Mouse (Mus musculus) hindbrain, embryonic 11.5 days (tissue): Measurements from ENCODE around the gene 2610528J11Rik. TPM values are rescaled to one million over a fixed set of nuclear protein-coding genes. Genes with fewer than 3 reads are reported as not detected.

Source experiments
- ATAC-seq: fragments of 200-750 bp; cut with Nextera tagmentation; 2 replicates; pipeline ENCODE4 v1.8.0; 2017; ENCODE audit warnings: mild to moderate bottlenecking, moderate TSS enrichment, moderate library complexity; ENCODE audit not compliant: low FRiP score
- DNase-seq: peaks from one replicate; pipeline ENCODE4 v3.0.0-alpha.2; 2015; ENCODE audit warnings: low spot score
- H3K27ac ChIP-seq: fragments of 300-500 bp; sonication (generic); 2 replicates; pipeline ENCODE4 v1.5.1; 2014; ENCODE audit warnings: mild to moderate bottlenecking, low read depth, low read length
- H3K27me3 ChIP-seq: fragments of 300-500 bp; sonication (generic); 2 replicates; pipeline ENCODE4 v1.6.1; 2014; ENCODE audit warnings: mild to moderate bottlenecking, low read length, moderate library complexity, mixed read lengths; ENCODE audit not compliant: control insufficient read depth, insufficient read depth
- H3K36me3 ChIP-seq: fragments of 300-500 bp; sonication (generic); 2 replicates; pipeline ENCODE4 v1.6.1; 2014; ENCODE audit warnings: mild to moderate bottlenecking, low read length, moderate library complexity, mixed read lengths; ENCODE audit not compliant: control insufficient read depth, insufficient read depth
- H3K4me1 ChIP-seq: fragments of 300-500 bp; sonication (generic); replicated peaks from 2 replicates; pipeline ENCODE4 v1.6.1; 2014; ENCODE audit warnings: low read length, mixed read lengths; ENCODE audit not compliant: control insufficient read depth, insufficient read depth
- H3K4me2 ChIP-seq: fragments of 300-500 bp; sonication (generic); replicated peaks from 2 replicates; pipeline ENCODE4 v1.6.1; 2014; ENCODE audit warnings: mild to moderate bottlenecking, low read depth, low read length
- H3K4me3 ChIP-seq: fragments of 300-500 bp; sonication (generic); 2 replicates; pipeline ENCODE4 v1.5.1; 2014; ENCODE audit warnings: low read depth, low read length
- H3K9ac ChIP-seq: fragments of 300-500 bp; sonication (generic); 2 replicates; pipeline ENCODE4 v1.6.1; 2014; ENCODE audit warnings: low read depth, low read length
- H3K9me3 ChIP-seq: fragments of 300-500 bp; sonication (generic); 2 replicates; pipeline ENCODE4 v1.6.1; 2016; ENCODE audit warnings: low read length; ENCODE audit not compliant: control insufficient read depth
- WGBS: fragments of 180-500 bp; shearing (Covaris S2); extraction: QIAGEN DNeasy Blood & Tissue Kit; methylation state at CpG from one replicate; pipeline ENCODE4 v1.1.7; 2014; 5-methylcytosine and 5-hydroxymethylcytosine counted together
- polyA plus RNA-seq: library from polyadenylated mRNA; unstranded; fragments of >200 nt; fragmentation: Nextera tagmentation; extraction: Ambion mirVana; gene quantifications from 2 replicates; pipeline ENCODE4 v1.2.1, GENCODE M21; 2014

Gene 2610528J11Rik
- polyA plus RNA-seq, 1 experiment from 2014 or later = 2.1 TPM

- H3K4me2 ChIP-seq = no peak overlapping the region
- H3K9ac ChIP-seq = no peak overlapping the region
- ATAC-seq = no peak
- no peak overlapping the region for H3K4me3 ChIP-seq
- no peak for DNase-seq
- H3K36me3 ChIP-seq = no peaks in the 10 kb centered on the region
- H3K9me3 ChIP-seq = no peaks in the 10 kb centered on the region
- H3K4me1 ChIP-seq = no peaks in the 10 kb centered on the region
- no peak overlapping the region for H3K27ac ChIP-seq
- 77% methylated on average over 23 of the region's 23 CpGs for whole genome bisulfite sequencing
- 0 out of 2 replicates have a peak, but pooled peaks cover 3% of the 10 kb centered on the region for H3K27me3 ChIP-seq
Observed at GRCm38 (mm10) chr4:118569320-118569719, 42.5 kb downstream of the 2610528J11Rik start.

- Histone ChIP-seq H3K9me3 (no peaks in the 10 kb centered on the region), H3K4me3 (no peak overlapping the region), H3K4me2 (no peak overlapping the region), H3K4me1 (no peaks in the 10 kb centered on the region), H3K9ac (no peak overlapping the region), H3K27me3 (0 out of 2 replicates have a peak, but pooled peaks cover 3% of the 10 kb centered on the region), H3K36me3 (no peaks in the 10 kb centered on the region), H3K27ac (no peak overlapping the region)
- WGBS = 85% methylated on average over 14 of the region's 15 CpGs
- DNase-seq (no peak), ATAC-seq (no peak)
Observed at GRCm38 (mm10) chr4:118571441-118571840, 44.6 kb downstream of the 2610528J11Rik start.

- 10% methylated on average over 6 of the region's 6 CpGs for WGBS
- Histone ChIP-seq H3K36me3 (no peaks in the 10 kb centered on the region), H3K4me1 (no peaks in the 10 kb centered on the region), H3K9ac (no peak overlapping the region), H3K27ac (no peak overlapping the region), H3K9me3 (no peaks in the 10 kb centered on the region), H3K4me2 (no peak overlapping the region), H3K27me3 (peaks cover 3% of the 10 kb centered on the region; the same call in 1 of the 2 replicates), H3K4me3 (no peak overlapping the region)
- ATAC-seq = peak; percentile 30; the same call in 1 of the 2 replicates
- peak; percentile 95 for DNase-seq
Observed at GRCm38 (mm10) chr4:118576097-118576496, 49.3 kb downstream of the 2610528J11Rik start.

- H3K9me3 ChIP-seq = no peaks in the 10 kb centered on the region
- H3K4me1 ChIP-seq = no peaks in the 10 kb centered on the region
- DNase-seq (peak; percentile 62), ATAC-seq (no peak)
- no peak overlapping the region for H3K4me3 ChIP-seq
- no peaks in the 10 kb centered on the region for H3K36me3 ChIP-seq
- no peak overlapping the region for H3K4me2 ChIP-seq
- no peaks in the 10 kb centered on the region; the same call in 1 of the 2 replicates for H3K27me3 ChIP-seq
- WGBS = 46% methylated on average over 13 of the region's 13 CpGs
- H3K27ac ChIP-seq = no peak overlapping the region
- no peak overlapping the region for H3K9ac ChIP-seq
Observed at GRCm38 (mm10) chr4:118579313-118579712, 52.5 kb downstream of the 2610528J11Rik start.

Other genes with a start within 250 kb of the 2610528J11Rik start
- gene Ptprf, start 235.6 kb upstream of the 2610528J11Rik start, polyA plus RNA-seq = 62.4 and 66.0 TPM in 2 replicates
- gene Szt2, start 117.7 kb upstream of the 2610528J11Rik start, polyA plus RNA-seq = 9.3 and 12.9 TPM in 2 replicates
- gene Med8, start 117.7 kb upstream of the 2610528J11Rik start, polyA plus RNA-seq = 154 and 158 TPM in 2 replicates
- 42.1 and 46.8 TPM in 2 replicates for gene Elovl1, start 98.9 kb upstream of the 2610528J11Rik start, polyA plus RNA-seq
- gene Cdc20, start 89.6 kb upstream of the 2610528J11Rik start, polyA plus RNA-seq = 236 and 259 TPM in 2 replicates
- 1.3 and 1.5 TPM in 2 replicates for gene Mpl, start 69.5 kb upstream of the 2610528J11Rik start, polyA plus RNA-seq
- gene Tie1, start 36.9 kb upstream of the 2610528J11Rik start, polyA plus RNA-seq = 8.8 and 12.2 TPM in 2 replicates
- gene Tmem125, start 17.0 kb downstream of the 2610528J11Rik start, polyA plus RNA-seq = 0.40 and 0.46 TPM in 2 replicates
- 1.5 and 2.0 TPM in 2 replicates for gene Cfap57, start 93.8 kb downstream of the 2610528J11Rik start, polyA plus RNA-seq
- 192 and 193 TPM in 2 replicates for gene Ebna1bp2, start 93.8 kb downstream of the 2610528J11Rik start, polyA plus RNA-seq
- gene Olfr62, start 132.0 kb downstream of the 2610528J11Rik start, polyA plus RNA-seq = not detected in 2 replicates
- not detected in 2 replicates for gene Olfr1342, start 165.8 kb downstream of the 2610528J11Rik start, polyA plus RNA-seq
- not detected in 2 replicates for gene Olfr1341, start 176.5 kb downstream of the 2610528J11Rik start, polyA plus RNA-seq
- gene Olfr1340, start 193.1 kb downstream of the 2610528J11Rik start, polyA plus RNA-seq = not detected in 2 replicates
- gene Olfr1339, start 205.2 kb downstream of the 2610528J11Rik start, polyA plus RNA-seq = not detected in 2 replicates
- not detected in 2 replicates for gene Olfr1338, start 231.7 kb downstream of the 2610528J11Rik start, polyA plus RNA-seq